Mouse (Mus musculus) midbrain, embryonic 14.5 days (tissue): ENCODE results near the gene Lcn3. TPM values are rescaled to one million over a fixed set of nuclear protein-coding genes. Genes with fewer than 3 reads are reported as not detected.

Experiments
- ATAC-seq: fragments of 200-750 bp; cut with Nextera tagmentation; 2 replicates; pipeline ENCODE4 v1.8.0; 2017; ENCODE audit warnings: moderate number of reproducible peaks, moderate library complexity; ENCODE audit not compliant: low FRiP score, low TSS enrichment
- DNase-seq: peaks from one replicate; pipeline ENCODE4 v3.0.0-alpha.2; 2015
- H3K27ac ChIP-seq: fragments of 300-500 bp; sonication (generic); replicated peaks from 2 replicates; pipeline ENCODE4 v1.5.1; 2014; ENCODE audit warnings: mild to moderate bottlenecking, low read depth, low read length, moderate library complexity
- H3K27me3 ChIP-seq: fragments of 300-500 bp; sonication (generic); 2 replicates; pipeline ENCODE4 v1.6.1; 2014; ENCODE audit warnings: low read length, control low read depth, mixed read lengths; ENCODE audit not compliant: control insufficient read depth, insufficient read depth
- H3K36me3 ChIP-seq: fragments of 300-500 bp; sonication (generic); 2 replicates; pipeline ENCODE4 v1.6.1; 2014; ENCODE audit warnings: low read length, control low read depth; ENCODE audit not compliant: control insufficient read depth, insufficient read depth
- H3K4me1 ChIP-seq: fragments of 300-500 bp; sonication (generic); 2 replicates; pipeline ENCODE4 v1.6.1; 2014; ENCODE audit warnings: mild to moderate bottlenecking, antibody characterized with exemption, low read length, control low read depth; ENCODE audit not compliant: control insufficient read depth, insufficient read depth
- H3K4me2 ChIP-seq: fragments of 300-500 bp; sonication (generic); 2 replicates; pipeline ENCODE4 v1.6.1; 2014; ENCODE audit warnings: mild to moderate bottlenecking, low read length, moderate library complexity
- H3K4me3 ChIP-seq: fragments of 300-500 bp; sonication (generic); replicated peaks from 2 replicates; pipeline ENCODE4 v1.5.1; 2014; ENCODE audit warnings: low read depth, low read length
- H3K9ac ChIP-seq: fragments of 300-500 bp; sonication (generic); replicated peaks from 2 replicates; pipeline ENCODE4 v1.6.1; 2014; ENCODE audit warnings: mild to moderate bottlenecking, low read length, moderate library complexity
- H3K9me3 ChIP-seq: fragments of 300-500 bp; sonication (generic); 2 replicates; pipeline ENCODE4 v1.6.1; 2016; ENCODE audit warnings: low read length, control low read depth, mixed read lengths; ENCODE audit not compliant: control insufficient read depth
- WGBS: fragments of 180-500 bp; shearing (Covaris S2); extraction: QIAGEN DNeasy Blood & Tissue Kit; methylation state at CpG from one replicate; pipeline ENCODE4 v1.1.7; 2014; 5-methylcytosine and 5-hydroxymethylcytosine counted together
- polyA plus RNA-seq: library from polyadenylated mRNA; unstranded; fragments of >200 nt; fragmentation: Nextera tagmentation; extraction: Ambion mirVana; gene quantifications from 2 replicates; pipeline ENCODE4 v1.2.1, GENCODE M21; 2014

Gene Lcn3
- polyA plus RNA-seq, 1 experiment from 2014 or later, result not detected

- no peak for DNase-seq
- 84% methylated on average over 2 of the region's 2 CpGs for WGBS
- Histone ChIP-seq H3K27me3 (no peaks in the 10 kb centered on the region), H3K4me1 (no peaks in the 10 kb centered on the region), H3K4me2 (no peak overlapping the region), H3K36me3 (no peaks in the 10 kb centered on the region), H3K9ac (no peak overlapping the region), H3K9me3 (no peaks in the 10 kb centered on the region), H3K27ac (no peak overlapping the region), H3K4me3 (no peak overlapping the region)
- no peak for ATAC-seq
These were observed 9.3 kb downstream of the Lcn3 start for GRCm38 (mm10) chr2:25774640-25775039.

DNA sequence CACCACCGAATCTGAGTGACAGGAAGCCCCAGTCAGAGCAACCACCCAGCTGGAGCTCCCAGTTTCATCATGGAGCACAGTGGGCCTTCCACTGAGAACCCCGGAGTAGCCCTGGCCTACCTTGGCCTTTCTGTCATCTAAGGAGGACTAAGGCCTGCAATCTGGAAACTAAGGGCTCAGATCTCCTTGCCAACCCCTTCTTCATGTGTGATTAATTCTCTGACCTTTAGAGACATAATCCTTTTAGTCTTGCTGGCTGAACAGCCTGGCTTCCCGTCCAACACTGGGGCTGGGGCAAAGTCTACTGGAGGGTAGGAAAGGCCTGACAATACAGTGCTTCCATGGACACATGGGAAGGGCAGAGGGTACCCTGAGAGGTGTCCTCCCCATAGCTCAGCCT, 10.6 kb downstream of the Lcn3 start:
- Histone ChIP-seq H3K27ac (no peak overlapping the region), H3K9ac (no peak overlapping the region), H3K4me3 (no peak overlapping the region), H3K27me3 (no peaks in the 10 kb centered on the region), H3K9me3 (no peaks in the 10 kb centered on the region), H3K36me3 (no peaks in the 10 kb centered on the region), H3K4me2 (no peak overlapping the region), H3K4me1 (no peaks in the 10 kb centered on the region)
- no peak for DNase-seq
- 51% methylated on average over 3 of the region's 3 CpGs for WGBS
- no peak for ATAC-seq

- no peak for ATAC-seq
- Histone ChIP-seq H3K36me3 (no peaks in the 10 kb centered on the region), H3K4me2 (no peak within 1 kb of the TSS), H3K9me3 (no peaks in the 10 kb centered on the region), H3K9ac (no peak within 1 kb of the TSS), H3K4me3 (no peak within 1 kb of the TSS), H3K27ac (no peak within 1 kb of the TSS), H3K27me3 (no peaks in the 10 kb centered on the region), H3K4me1 (no peaks in the 10 kb centered on the region)
- no peak for DNase-seq
- WGBS, result 83% methylated on average over 1 of the region's 1 CpGs
These were observed 11.3 kb downstream of the Lcn3 start, which contains the start of gene Lcn11 for GRCm38 (mm10) chr2:25776717-25777116. TSS of gene Lcn11 (plus strand) at chr2:25777017.

- Histone ChIP-seq H3K9me3 (no peaks in the 10 kb centered on the region), H3K27me3 (no peaks in the 10 kb centered on the region), H3K4me1 (no peaks in the 10 kb centered on the region), H3K27ac (no peak overlapping the region), H3K9ac (no peak overlapping the region), H3K4me3 (no peak overlapping the region), H3K4me2 (no peak overlapping the region), H3K36me3 (no peaks in the 10 kb centered on the region)
- no peak for DNase-seq
- ATAC-seq, result no peak
- 88% methylated on average over 9 of the region's 9 CpGs for WGBS
These were observed 13.7 kb downstream of the Lcn3 start for GRCm38 (mm10) chr2:25779076-25779475.

- Histone ChIP-seq H3K9me3 (no peaks in the 10 kb centered on the region), H3K27ac (no peak overlapping the region), H3K4me3 (no peak overlapping the region), H3K4me2 (no peak overlapping the region), H3K4me1 (no peaks in the 10 kb centered on the region), H3K27me3 (no peaks in the 10 kb centered on the region), H3K9ac (no peak overlapping the region), H3K36me3 (no peaks in the 10 kb centered on the region)
- DNase-seq (no peak), ATAC-seq (no peak)
- 62% methylated on average over 4 of the region's 4 CpGs for WGBS
These were observed 15.6 kb downstream of the Lcn3 start for GRCm38 (mm10) chr2:25780921-25781320.

DNA sequence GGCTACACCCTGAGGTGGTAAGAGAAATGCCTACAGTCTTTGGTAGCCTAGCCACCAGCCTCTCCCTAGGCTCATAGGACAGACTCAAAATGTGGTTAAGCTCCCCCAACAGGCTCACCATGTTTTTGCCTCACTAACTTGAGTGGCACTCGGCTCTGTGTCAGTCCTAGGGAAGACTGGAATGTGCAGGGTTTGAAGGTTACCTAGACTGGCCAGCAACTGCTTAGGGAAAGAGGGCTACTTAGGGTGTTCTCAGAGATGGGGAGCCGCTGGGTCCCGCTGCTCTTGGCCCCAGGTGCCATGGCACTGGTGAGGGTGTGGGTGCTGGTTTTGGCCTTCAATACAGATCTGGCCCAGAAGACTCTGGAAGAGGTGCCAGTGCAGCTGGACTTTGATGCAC, 16.6 kb downstream of the Lcn3 start, which contains the start of gene Gm13539:
Gene Gm13539, plus strand, starts transcription at position 301 of the 400 bp plus-strand sequence.
- no peak within 1 kb of the TSS for H3K4me2 ChIP-seq

GRCm38 (mm10) chr2:25785573-25786322, 20.4 kb downstream of the Lcn3 start:
- WGBS, result 77% methylated on average over 5 of the region's 5 CpGs
- DNase-seq, result no peak
- H3K36me3 ChIP-seq, result no peaks in the 10 kb centered on the region
- no peak overlapping the region for H3K4me2 ChIP-seq
- H3K27ac ChIP-seq, result no peak overlapping the region
- H3K9ac ChIP-seq, result no peak overlapping the region
- no peak overlapping the region for H3K4me3 ChIP-seq
- no peaks in the 10 kb centered on the region for H3K4me1 ChIP-seq
- no peaks in the 10 kb centered on the region for H3K27me3 ChIP-seq
- no peak for ATAC-seq
- no peaks in the 10 kb centered on the region for H3K9me3 ChIP-seq

More for the DNA sequence above, 16.6 kb downstream of the Lcn3 start, which contains the start of gene Gm13539:
- H3K27ac ChIP-seq, result no peak within 1 kb of the TSS
- no peaks in the 10 kb centered on the region for H3K36me3 ChIP-seq
- no peak for ATAC-seq
- WGBS, result 84% methylated on average over 3 of the region's 3 CpGs
- H3K27me3 ChIP-seq, result no peaks in the 10 kb centered on the region
- no peaks in the 10 kb centered on the region for H3K4me1 ChIP-seq
- no peak for DNase-seq
- H3K4me3 ChIP-seq, result no peak within 1 kb of the TSS
- no peaks in the 10 kb centered on the region for H3K9me3 ChIP-seq
- H3K9ac ChIP-seq, result no peak within 1 kb of the TSS

DNA sequence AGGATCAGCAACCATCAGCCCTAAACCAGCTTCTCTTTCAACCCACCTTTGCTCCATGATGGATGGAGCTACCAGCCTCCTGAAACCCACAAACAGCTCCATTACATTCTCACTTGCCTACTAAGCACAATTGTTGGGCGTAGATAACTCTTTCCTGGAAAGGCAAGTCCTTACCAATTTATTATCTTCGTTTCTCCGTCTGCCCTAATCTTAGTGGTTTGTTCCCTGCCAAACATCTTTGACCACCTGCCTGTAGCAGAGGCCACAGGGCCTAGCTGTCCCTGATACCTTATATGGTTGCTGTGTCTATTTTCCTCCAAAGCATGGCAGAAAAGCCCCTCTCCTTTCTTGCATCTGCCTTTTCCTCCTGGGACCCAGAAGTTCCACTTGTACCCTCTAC, 23.7 kb downstream of the Lcn3 start:
- Histone ChIP-seq H3K9ac (no peak overlapping the region), H3K27me3 (no peaks in the 10 kb centered on the region), H3K27ac (no peak overlapping the region), H3K4me2 (no peak overlapping the region), H3K9me3 (no peaks in the 10 kb centered on the region), H3K4me3 (no peak overlapping the region), H3K36me3 (no peaks in the 10 kb centered on the region), H3K4me1 (no peaks in the 10 kb centered on the region)
- WGBS, result 97% methylated on average over 3 of the region's 3 CpGs
- DNase-seq (no peak), ATAC-seq (no peak)

DNA sequence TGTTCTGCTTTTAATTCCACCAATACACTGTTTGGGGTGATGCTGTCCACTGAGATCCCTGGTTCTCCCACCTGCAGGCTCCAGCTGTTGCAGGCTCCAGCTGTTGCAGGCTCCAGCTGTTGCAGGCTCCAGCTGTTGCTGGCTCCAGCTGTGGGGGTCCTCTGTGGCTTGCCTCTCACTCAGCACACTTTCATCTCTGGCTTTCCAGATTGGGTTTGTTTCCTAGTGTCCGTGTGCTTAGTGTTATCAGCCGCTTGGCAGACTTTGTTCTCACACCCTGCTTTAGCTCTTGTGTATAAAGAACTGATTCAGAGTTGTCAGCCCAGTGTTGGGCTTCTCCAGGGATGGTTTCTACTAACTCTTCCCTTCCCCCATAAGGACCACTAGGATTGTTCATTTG, 32.3 kb downstream of the Lcn3 start:
- no peaks in the 10 kb centered on the region for H3K36me3 ChIP-seq
- WGBS, result 41% methylated on average over 2 of the region's 2 CpGs
- H3K9ac ChIP-seq, result no peak overlapping the region
- no peak overlapping the region for H3K4me2 ChIP-seq
- no peak overlapping the region for H3K27ac ChIP-seq
- no peak for ATAC-seq
- peak; percentile 19 for DNase-seq
- H3K9me3 ChIP-seq, result no peaks in the 10 kb centered on the region
- no peaks in the 10 kb centered on the region for H3K27me3 ChIP-seq
- H3K4me1 ChIP-seq, result no peaks in the 10 kb centered on the region
- H3K4me3 ChIP-seq, result no peak overlapping the region
